Mouse (Mus musculus): ENCODE data around the gene Triap1.
"Not testable (repeated sequence)": the region's sequence is repeated elsewhere in the genome, so short reads cannot be mapped to it uniquely, and the experiment has no call there.

Gene Triap1

DNA sequence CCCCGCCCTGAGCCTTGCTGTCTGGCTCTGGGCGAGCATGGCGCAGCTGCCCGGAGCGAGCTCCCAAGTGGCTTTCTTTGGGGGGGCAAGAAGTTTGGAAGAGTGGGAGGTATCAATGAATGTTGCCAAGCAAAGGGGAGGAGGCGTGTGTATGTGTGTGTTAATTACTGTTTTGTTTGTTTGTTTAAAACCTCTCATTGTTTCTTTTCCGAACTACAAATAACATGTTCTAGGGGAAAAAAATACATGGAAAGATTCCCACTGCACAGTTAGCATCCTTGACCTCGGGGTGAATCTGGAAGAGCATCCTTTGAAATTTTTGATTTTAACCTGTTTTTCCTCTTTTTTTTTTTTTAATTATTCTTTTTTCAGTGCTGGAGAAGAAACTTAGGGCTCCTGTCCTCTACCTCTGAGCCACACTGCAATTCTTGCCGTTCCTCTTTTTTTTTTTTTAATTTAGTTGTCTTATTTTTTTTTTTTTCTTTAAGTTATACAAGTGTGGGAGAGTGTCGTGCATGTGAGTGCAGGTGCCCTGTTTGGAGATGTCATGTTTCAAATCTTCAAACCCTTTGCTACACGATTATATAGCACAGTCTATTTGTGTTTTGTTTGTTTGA, 33.3 kb downstream of the Triap1 start:
- intact Hi-C loops (cut with DNase I): no loop called here

DNA sequence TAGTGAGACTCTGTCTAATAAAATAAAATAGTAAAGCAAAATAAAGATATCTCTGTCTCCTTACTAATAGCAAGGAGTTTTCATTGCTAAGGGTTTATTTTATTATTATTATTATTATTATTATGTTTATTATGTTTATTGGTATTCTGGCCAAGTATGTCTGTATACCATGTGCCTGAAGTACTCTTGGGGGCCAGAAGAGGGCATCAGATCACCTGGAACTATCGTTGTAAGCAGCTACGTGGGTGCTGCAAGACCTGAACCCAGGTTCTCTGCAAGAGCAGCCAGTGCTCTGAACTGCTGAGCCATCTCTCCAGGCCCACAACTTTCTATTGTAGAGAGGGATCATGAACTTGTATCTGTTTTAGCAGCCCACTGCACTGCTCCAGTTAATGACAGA, 34.4 kb downstream of the Triap1 start:
- intact Hi-C loops (cut with DNase I): no loop called here

DNA sequence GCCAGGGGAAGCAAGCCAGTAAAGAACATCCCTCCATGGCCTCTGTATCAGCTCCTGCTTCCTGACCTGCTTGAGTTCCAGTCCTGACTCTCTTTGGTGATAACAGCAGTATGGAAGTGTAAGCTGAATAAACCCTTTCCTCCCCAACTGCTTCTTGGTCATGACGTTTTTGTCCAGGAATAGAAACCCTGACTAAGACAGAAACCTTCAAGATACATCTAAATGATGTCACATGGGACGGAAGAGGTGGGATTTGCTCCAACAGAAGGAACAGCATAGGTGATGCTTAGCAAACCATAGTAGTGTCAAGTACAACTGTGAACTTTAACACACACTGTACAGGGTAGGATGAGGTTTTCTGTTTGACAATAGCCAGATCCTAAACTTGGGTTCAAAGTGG, 37.9 kb downstream of the Triap1 start:
- intact Hi-C loops (cut with DNase I): not testable (repeated sequence)

DNA sequence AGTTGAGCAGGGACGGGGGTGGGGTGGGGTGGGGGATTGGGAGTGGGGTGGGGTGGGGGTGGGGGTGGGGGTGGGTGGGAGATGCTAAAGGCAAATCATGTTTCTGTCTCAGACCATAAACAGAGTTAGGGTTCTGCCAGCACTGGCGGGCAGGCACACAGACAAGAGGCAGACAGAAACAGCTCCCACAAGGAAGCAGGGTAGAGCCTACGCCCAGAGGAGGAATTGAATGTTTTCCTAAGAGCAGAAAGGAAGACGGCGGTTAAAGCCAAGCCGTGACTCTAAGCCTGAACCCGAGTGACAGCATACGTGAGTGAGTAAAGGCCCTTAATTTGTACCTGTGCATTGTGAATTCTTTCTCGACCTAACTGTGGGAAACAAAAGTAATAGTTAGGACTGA, 50.9 kb downstream of the Triap1 start:
- intact Hi-C loops (cut with DNase I): no loop called here

DNA sequence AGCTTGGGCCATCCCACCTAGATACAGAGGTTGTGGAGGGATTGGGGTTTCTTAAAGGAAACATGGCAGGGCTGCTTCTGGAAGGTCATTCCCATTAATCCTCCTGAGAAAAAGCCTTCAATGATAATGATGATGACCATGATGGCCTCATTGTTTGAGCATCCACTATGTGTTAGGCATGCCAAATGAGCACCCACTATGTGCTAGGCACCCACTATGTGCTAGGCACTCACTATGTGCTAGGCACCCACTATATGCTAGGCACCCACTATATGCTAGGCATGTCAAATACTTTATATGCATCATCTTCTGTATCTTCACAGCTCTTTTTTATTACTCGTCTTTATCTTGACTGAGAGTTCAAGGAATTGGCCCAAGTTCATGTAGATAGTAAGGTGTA, 51.9 kb downstream of the Triap1 start:
- intact Hi-C loops (cut with DNase I): no loop called here

All from adrenal gland (tissue).